Mouse (Mus musculus) gastrocnemius, adult 18-20 months (tissue): Measurements from ENCODE around the gene Hhat. TPM values are rescaled to one million over a fixed set of nuclear protein-coding genes. Genes with fewer than 3 reads are reported as not detected.

Experiments used
- DNase-seq: peaks from one replicate; pipeline ENCODE4 v3.0.0; 2021; ENCODE audit warnings: low spot score
- total RNA-seq, 2 experiments: library from RNA; stranded (reverse); gene quantifications; 2 replicates each; pipeline ENCODE4 v1.2.3; 2021

The Hhat gene
- total RNA-seq, 2 experiments from 2014 or later = 1.2 to 1.3 TPM

DNA sequence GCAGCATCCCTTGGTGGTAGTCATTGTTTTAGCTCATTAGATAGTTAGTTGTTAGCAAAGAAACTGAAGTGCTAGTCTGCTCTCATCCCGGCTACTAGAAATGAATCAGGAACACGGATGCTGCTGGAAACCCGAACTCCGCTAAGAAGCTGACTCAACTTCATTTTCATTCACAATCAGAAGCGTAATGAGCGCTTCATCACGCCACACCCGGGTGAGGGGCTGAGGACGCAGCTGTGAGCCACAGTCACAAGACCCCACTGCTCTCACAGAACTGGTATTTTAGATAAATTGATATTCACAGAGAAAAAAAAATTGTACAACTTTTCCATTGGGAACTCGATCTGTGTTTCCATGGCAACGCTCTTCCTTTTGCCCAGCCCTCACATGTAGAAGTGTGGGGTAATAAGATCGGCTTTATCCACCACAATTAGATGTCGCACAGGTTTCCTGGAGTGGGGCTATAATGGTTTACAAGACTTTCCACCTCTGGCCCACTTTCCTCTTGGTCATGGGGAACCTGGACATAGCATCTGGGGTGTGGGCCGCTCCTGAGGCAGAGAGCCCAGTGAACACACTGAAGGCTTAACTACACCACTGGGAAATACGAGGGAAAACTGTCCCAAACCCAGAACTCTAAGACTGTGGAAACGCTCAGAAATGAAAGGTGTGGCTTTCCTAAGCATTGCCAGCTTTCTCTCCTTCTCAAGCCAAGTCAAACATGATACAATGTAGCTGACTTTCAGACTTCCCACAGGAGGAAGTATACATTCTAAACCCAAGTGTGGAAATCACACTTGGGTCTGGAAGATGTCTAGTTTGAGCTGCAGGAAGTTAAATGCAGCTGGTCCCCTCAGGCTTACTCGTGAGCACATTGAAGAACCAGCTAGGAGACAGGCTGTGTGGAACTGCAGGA is 14.3 kb upstream of the Hhat start:
- DNase-seq = no peak

DNA sequence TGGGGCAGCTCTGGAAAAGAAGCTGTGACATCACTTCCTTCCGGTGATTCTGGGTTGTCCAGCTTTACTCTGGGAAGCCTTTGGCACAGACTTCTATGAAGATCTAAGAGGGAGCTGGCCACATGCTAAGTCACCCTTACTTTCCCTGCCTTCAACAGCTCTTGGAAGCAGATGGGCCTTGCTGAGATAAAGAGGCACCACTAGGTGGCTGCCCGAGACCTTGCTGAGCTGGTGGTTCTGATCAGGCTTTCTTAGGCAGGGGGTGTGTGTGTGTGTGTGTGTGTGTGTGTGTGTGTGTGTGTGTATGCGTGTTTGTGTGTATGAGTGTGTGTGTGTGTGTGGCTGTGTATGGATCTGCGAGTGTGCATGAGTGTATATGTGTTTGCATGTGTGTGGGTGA is 13.4 kb upstream of the Hhat start:
- DNase-seq = no peak

DNA sequence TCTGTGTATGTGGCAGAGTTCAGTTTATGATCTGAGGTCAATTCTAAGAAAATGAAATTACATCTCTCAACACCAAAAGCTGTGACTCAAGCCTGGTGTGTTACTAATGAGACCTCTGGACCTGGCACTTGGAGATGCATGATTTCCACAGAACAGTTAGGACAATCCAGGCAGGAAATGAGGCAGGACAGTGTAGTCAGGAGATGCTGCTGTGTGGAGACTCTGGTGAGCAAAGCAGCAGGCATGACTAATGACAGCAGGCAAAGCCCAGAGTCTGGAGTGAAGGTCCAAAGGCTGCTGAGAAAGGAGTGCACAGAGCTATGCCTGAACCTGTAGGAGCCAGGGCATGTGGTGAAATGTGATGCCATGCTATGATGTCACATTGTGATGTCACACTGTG is 10.2 kb upstream of the Hhat start:
- no peak for DNase-seq

DNA sequence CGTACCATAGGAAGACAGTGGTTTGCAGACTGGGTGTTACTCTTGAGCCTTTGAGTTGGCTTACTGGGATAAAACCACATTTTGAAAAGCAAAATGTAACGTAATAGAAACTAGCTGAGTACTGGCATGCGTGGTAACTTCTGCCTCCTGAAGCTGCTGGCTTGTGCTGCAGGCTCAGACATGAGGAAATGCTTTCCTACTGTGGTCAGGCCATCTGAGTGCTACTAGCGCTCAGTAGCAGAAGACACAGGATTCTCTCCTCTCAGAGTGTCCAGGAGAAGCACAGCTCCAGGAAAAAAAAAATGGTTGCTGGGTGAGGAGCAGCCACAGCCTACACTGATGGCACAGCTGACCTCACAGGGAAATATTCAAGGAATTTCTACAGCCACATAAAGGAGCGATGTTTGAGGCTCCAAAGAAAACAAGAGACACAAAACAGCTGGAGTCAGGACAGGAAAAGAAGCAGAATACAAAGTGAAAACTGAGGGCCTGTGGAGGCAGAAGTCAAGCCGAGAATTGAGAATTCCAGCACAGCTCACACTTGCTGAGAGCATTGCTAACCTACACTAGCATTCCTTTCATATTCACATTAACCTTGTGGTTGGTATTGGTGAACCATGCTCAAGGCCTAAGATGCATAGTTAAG is 8.0 kb upstream of the Hhat start:
- DNase-seq = no peak

DNA sequence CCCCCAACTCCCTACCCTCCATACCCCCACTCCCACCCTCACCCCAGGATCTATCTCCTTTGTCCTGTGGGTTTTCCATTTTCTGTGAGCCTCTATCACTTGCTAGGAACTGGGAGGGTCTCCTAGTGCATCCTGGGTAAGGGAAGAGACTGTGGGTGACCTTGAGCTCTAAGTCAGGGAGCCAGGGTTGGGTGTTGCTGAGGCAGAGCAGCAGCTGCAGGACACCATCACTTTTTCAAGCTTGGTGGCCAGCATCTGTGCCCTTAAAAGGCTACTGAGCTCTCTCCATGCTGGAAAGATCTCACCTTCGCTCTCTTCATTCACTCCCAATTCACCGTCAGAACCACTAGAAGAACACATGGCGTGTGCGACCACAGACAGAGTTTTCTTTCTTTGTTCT is 7.2 kb upstream of the Hhat start:
- DNase-seq = no peak

DNA sequence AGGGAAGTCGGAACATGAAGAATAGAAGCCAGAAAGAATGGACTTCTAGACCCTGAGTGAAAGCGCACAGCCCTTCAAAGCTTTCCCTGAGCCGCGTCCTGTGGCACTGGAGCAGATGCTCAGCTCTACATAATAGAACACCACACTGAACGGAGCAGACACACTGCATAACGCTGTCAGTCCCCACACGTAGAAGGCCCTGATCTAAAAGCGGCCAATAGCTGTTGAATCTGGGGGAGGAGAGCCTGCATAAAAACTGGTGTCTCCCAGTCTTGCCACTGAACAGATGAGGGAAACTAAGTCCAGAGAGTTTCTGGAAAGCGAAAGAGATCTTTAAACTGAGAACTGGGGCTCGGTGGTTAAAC is 911 bp downstream of the Hhat start:
- DNase-seq = no peak

DNA sequence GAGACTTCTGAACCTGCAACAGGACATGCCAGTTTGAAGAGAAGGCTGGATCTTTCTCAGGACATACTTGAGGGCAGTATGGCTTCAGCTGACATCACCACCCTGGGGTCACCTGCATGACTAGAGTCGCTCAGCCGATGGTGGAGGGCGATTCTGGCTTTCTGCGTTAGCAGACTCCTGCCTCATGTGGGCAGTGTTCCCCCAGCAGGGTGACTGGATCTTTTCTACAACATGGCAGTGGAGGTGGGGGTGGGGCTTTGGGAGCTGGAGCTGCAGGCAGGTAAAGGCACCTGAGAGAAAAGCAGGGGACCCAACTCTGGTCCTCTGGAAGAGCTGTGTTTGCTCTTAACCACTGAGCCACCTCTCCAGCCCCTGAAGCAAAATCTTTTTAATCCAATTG is 5.5 kb downstream of the Hhat start:
- DNase-seq = no peak

DNA sequence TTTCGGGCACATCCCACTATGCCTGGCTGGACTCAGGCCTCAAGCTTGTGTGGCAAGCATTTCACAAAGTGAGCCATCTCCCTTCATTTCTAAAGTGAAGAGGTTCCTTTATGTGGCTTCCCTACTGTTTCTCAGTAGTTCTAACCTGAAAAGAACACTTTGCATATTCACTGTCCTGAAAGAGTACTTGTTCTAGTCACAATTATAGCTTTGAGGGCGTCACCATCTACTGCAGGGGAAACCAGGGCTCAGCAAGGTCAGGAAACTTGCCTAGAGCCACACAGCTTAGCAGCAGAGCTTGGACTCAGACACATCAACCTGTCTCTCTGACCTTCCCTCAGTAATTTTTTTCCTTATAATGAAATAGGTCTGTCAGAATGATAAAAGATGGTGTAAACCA is 6.5 kb downstream of the Hhat start:
- no peak for DNase-seq

DNA sequence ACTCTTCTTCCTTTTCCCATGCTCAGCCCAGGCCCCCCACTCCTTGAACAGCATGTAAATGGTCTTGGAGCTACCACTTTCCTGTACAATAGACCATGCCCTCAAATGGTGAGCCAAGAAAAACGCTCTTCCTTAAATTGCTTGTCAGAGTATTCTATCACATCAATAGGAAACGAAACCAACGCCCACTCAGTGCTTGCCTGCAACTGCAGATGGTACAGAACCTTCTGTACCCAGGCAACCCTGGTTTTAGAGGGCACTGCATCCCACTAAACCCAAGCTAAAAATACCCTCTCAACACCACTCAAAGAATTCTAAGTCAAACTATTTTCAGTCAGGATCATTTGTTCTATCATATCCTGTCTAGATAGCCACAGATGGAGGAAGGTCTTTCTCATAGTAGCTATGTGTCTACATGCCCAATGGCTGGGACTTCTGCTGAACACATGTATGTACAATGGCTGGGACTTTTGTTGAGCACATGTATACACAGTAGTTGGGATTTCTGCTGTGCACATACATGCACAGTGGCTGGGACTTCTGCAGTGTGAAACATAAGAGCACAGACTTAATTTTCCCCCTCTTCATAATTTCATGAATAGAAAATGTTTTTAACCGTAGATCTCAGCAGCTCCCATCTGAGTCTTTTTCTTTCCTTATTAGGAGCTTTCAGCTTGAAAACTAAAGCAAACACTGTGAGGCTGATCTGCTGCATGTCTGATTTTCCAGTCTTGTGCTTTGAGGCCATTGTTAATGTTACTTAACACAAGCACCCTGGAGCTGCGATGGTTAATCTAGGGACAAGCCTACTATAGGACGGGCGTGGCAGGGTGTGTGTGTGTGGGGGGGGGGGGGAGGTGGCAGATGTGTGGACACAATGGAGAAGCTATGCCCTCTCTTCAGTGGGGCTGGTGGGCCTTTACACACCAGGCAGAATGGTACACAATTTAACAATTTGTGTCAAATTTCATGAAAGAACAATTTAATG is 7.8 kb downstream of the Hhat start:
- DNase-seq = no peak

DNA sequence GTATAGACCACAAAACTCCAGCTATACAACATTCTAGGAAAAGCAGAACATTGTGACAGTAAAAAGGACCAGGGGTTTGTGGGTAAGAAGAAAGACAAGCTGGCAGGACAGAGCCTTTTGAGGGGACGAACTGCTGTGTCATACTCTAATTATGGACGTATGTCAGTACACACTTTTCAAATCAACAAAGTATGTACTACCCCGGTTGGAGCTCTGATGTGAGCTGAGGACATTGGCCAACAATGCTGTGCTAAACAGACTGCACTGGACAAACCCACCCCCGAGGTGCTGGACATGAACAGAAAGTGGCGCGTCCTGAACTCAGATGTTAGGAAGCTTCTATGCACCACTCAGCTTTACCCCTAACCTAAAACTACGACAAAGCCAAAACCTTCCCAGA is 14.3 kb downstream of the Hhat start:
- no peak for DNase-seq

DNA sequence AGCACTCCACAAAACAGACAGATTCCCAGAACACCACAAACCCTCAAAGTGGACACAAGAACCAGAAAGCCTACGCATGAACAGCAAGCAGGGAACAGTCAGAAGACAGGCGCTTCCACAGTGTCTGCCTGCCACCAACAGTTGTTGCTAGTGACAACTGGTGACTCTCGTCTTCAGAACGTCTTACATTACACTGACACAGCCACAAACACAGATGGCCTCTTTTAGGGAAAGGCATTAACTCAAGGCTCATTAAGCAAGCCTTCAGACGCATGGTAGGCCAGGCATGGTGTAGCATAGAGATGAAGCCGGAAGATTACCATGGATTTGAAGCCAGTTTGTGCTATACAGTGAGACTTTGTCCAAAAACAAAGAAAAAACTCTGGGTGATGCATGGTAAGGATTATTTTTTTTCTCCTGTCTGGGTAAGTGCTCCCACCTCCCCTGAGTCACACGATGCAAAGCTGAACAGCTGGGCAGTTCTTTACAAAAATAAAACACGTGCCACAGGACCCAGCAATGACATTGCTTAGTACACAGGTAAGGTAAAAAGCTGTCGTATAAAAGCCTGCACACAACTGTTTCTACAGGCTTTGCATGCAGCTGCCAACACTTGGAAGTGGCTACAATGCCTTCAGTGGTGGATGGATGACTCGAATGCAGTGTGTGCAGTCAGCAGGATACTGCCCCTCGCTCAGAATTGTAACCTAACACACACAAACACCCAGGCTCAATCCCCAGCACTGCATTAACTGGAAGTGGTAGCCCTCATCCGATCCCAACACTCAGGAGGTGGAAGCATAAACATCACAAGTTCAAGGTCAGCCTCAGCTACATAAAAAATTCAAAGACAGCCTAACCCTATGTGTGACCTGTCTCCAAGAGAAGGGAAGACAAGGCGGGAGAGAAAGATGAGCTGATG is 15.1 kb downstream of the Hhat start:
- DNase-seq = no peak

DNA sequence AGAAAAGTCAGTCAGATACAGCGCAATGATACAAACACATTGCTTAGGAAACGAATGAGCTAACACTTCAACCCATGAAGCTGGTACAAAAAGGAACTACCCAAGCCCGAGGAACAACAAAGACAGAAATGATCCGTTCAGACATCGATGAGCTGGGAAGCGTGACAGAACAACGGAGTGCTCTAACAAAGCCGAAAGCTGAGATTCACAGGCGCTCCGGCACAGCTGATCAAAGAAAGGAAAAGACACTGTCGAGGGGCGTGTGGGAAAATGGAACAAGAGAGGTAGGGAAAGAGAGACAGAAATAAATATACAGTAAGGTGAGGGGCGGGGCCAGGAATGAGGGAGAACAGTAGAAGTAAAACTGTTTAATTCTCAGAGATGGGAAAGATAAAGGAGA is 15.8 kb downstream of the Hhat start:
- no peak for DNase-seq

DNA sequence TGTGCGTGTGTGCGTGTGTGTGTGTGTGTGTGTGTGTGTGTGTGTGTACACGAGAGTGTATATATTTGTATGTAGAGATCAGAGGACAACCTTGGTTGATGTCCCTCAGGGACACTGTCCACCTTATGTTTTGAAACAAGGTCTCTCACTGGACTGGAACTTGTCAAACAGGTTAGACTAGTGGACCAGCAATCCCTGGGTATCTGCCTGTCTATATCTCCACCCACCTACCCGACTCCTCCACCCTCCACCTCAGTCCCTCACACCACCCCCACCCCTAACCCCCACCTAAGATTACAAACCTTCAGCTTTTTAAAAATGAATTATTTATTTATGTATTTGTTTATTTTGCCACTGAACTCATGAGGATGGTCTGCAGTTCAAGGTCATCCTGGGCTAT is 16.8 kb downstream of the Hhat start:
- no peak for DNase-seq

DNA sequence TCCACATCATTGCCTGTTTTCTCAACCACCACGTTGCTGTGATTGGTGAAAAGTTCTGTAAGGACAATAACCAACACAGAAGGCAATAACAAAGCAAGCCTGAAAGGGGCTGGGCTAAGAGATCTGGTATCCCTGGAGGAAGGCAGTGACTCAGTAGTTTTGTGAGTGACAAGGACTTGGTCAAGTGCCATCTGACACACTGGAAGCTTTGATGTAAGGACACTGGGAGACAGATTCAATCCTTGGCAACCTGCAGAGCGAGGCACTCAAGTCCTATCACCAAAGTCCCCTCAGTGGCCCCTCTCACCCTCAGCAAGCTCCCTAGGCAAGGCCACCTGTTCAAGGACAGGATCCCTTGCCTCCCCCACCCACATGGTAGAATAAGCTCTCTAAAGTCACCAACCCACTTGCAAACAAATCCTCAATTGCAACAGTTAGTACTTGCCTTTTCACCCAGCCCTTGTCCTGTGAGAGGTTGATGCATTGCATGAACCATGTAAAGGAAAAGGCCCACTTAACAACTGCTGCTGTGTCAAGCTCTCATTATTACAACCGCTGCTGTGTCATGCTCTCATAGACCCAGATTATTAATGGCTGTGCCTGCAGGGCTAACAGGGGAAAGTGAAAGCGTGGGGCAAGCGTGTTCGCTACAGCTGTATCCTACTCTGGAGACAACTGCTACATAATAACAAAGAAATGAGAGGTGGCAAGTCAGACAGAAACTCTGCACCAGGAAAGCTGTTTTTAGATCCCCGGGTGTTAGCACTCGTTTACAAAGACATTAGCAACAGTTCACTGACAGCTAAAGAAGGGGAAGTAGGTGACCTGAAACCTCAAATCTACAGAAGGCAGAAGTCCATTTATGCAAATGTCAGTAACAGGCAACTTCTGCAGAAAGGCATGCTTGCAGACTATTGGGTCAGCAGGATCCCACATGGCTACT is 18.1 kb downstream of the Hhat start:
- peak; percentile 33 for DNase-seq

DNA sequence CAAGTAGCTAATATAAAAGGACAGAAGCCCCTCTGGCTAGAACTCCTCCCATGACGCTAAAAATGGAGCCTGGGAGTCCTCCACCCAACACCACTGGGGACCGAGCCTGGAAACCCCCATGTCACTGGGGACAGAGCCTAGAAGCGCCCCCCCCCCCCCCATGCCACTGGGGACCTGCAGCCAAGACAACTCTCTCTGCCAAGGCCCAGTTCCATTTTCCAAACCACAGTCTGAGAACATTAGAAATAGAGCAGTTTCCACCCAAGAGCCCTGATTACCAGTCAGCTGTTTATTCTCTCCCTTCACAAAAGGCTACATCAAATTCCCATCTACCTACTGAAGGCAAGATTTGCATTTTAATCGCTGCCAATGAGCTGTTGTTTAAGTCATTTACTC is 21.0 kb downstream of the Hhat start:
- DNase-seq = no peak

DNA sequence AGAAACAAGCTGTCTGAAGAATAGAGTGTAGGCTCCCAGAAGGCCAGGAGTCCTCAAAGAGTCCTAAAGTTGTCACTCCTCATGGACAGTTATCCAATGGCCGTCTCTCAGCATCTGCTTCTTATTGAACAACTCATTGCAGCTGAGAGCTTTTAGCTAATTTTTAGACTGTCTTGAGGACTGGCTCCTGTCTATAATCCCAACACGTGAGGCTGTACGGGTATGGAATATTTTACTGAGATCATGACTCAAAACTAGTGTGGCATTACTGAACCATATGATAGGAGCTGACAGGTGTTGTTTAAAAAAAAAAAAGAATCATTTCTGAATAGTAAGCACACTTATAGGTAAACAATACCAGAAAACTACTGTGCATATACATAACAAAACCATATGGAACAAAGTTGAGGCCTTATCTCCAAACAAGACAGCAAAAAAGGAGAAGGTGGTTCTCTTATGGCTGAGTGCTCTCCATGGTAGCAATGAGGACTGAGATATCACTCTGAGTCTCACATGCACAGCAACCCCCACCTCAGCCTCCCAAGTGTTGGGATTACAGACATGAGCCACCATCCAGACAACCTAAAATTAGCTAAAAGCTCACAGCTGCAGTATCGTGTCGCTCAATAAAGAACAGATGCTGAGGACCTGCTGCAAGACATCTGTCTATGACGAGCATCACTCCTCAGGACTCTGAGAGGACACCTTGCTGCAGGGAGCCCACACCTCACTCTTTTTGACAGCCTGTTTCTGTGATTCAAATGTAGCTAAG is 21.6 kb downstream of the Hhat start:
- no peak for DNase-seq

DNA sequence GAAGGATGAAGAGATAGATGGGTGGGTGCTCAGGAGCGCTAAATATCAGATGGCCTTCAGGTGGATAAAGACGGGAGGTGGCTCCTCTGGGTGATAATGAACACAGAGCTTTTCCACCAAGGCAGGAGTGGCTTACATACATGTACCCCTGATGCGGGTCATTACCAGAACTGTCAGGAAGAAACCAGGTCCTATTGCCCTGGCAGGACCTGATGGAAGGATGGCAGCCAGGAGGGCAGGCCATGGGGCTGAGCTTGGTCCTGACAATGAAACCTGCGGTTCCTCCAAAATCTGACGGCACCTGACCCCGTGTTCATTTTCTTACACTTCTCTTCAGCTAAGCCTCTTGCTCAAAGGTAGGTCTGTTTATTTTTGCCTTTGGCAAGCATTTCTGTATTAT is 24.8 kb downstream of the Hhat start:
- no peak for DNase-seq

DNA sequence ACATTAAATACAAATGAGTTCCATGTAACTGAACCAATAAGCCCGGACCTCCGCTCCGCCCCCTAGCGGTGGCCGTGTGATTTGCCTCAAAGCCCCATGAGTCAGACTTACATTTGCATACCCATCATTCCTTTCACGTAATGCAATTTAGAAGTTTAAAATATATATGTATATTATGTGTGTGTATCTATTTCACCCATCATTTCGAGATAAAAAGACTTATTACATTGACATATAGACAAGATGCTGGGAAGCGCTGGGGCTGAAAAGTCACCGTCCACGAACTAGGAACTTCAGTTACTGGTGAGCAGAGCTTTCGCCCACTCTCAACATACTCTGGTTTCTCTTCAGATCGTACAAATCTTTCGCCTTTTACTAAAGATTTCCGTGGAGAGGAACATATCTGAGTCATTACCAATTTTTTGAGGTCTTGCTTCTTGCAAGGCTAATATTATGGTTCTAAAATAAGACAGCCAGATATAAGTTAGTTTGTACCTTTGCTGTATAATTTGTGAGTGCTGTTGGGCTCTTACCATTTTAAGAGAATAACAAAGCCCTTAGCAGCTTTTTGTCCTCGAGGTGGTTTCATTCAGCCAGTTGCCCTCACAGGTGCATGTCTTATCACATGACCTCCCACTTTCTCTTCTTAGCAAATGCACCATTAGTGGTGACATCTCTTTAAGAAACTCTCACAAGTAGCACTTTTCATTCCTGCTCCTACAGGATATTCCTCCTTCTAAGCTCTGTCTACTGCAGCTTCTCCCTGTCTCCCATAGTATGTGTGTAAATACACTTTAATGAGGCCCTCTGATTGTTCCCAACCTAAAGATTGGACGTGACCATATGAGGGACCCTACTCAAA is 25.6 kb downstream of the Hhat start:
- peak; percentile 22 for DNase-seq
